Mouse (Mus musculus) liver, embryonic 15.5 days (tissue): ENCODE data around the gene Chd3. TPM values are rescaled to one million over a fixed set of nuclear protein-coding genes. Genes with fewer than 3 reads are reported as not detected.

Source experiments
- ATAC-seq: fragments of 200-750 bp; cut with Nextera tagmentation; 2 replicates; pipeline ENCODE4 v1.8.0; 2017; ENCODE audit warnings: moderate number of reproducible peaks, mild to moderate bottlenecking, moderate library complexity; ENCODE audit not compliant: insufficient read depth
- H3K27ac ChIP-seq: fragments of 300-500 bp; sonication (generic); replicated peaks from 2 replicates; pipeline ENCODE4 v1.5.1; 2015; ENCODE audit warnings: mild to moderate bottlenecking, inconsistent platforms
- H3K27me3 ChIP-seq: fragments of 300-500 bp; sonication (generic); 2 replicates; pipeline ENCODE4 v1.6.1; 2015; ENCODE audit warnings: mild to moderate bottlenecking, inconsistent platforms
- H3K36me3 ChIP-seq: fragments of 300-500 bp; sonication (generic); replicated peaks from 2 replicates; pipeline ENCODE4 v1.6.1; 2015; ENCODE audit warnings: moderate library complexity, mild to moderate bottlenecking, inconsistent platforms
- H3K4me1 ChIP-seq: fragments of 300-500 bp; sonication (generic); replicated peaks from 2 replicates; pipeline ENCODE4 v1.6.1; 2015; ENCODE audit warnings: inconsistent platforms
- H3K4me2 ChIP-seq: fragments of 300-500 bp; sonication (generic); 2 replicates; pipeline ENCODE4 v1.6.1; 2015; ENCODE audit warnings: moderate library complexity, mild to moderate bottlenecking, inconsistent platforms
- H3K4me3 ChIP-seq: fragments of 300-500 bp; sonication (generic); replicated peaks from 2 replicates; pipeline ENCODE4 v1.5.1; 2015; ENCODE audit warnings: mild to moderate bottlenecking, inconsistent platforms
- H3K9ac ChIP-seq: fragments of 300-500 bp; sonication (generic); 2 replicates; pipeline ENCODE4 v1.6.1; 2015; ENCODE audit warnings: moderate library complexity, mild to moderate bottlenecking, inconsistent platforms
- H3K9me3 ChIP-seq: fragments of 300-500 bp; sonication (generic); replicated peaks from 2 replicates; pipeline ENCODE4 v1.6.1; 2016; ENCODE audit warnings: inconsistent platforms
- WGBS: fragments of 180-500 bp; shearing (Covaris S2); methylation state at CpG from one replicate; pipeline ENCODE4 v1.1.7; 2015; ENCODE audit warnings: mixed read lengths; ENCODE audit not compliant: insufficient replicate concordance; 5-methylcytosine and 5-hydroxymethylcytosine counted together
- polyA plus RNA-seq: library from polyadenylated mRNA; unstranded; fragments of >200 nt; fragmentation: Nextera tagmentation; extraction: Ambion mirVana; gene quantifications from 2 replicates; pipeline ENCODE4 v1.2.1, GENCODE M21; 2015

The Chd3 gene
- polyA plus RNA-seq, 1 experiment from 2014 or later = 3.4 TPM

DNA sequence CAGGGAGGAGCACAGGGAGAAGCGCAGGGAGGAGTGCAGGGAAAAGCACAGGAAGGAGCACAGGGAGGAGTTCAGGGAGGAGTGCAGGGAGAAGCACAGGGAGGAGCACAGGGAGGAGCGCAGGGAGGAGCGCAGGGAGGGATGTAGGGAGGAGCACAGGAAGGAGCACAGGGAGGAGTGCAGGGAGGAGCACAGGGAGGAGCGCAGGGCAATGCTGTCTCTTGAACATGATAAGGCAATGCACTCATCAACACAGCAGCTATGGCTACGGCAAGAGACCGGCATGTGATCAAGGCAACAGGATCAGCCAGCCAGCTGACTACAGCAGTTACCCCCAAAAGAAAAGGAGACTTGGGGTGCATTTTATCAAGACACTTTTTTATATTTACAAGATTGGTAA lies 52.8 kb downstream of the Chd3 start:
- Histone ChIP-seq H3K4me1 (0 out of 2 replicates have a peak, but pooled peaks cover 3% of the 10 kb centered on the region), H3K27me3 (no peaks in the 10 kb centered on the region), H3K4me3 (no peak overlapping the region), H3K36me3 (peaks cover 58% of the 10 kb centered on the region), H3K4me2 (no peak overlapping the region), H3K9me3 (no peaks in the 10 kb centered on the region), H3K9ac (no peak overlapping the region), H3K27ac (no peak overlapping the region)
- ATAC-seq = no peak
- WGBS = 86% methylated on average over 6 of the region's 6 CpGs

GRCm38 (mm10) chr11:69311266-69311665 lies 57.9 kb downstream of the Chd3 start:
- peaks cover 69% of the 10 kb centered on the region for H3K36me3 ChIP-seq
- 0 out of 2 replicates have a peak, but pooled peaks cover under 1% of the 10 kb centered on the region for H3K4me1 ChIP-seq
- no peaks in the 10 kb centered on the region for H3K27me3 ChIP-seq
- ATAC-seq = no peak
- no peak overlapping the region for H3K4me3 ChIP-seq
- 88% methylated on average over 7 of the region's 7 CpGs for WGBS
- H3K4me2 ChIP-seq = no peak overlapping the region
- H3K27ac ChIP-seq = no peak overlapping the region
- H3K9me3 ChIP-seq = no peaks in the 10 kb centered on the region
- H3K9ac ChIP-seq = no peak overlapping the region

GRCm38 (mm10) chr11:69306039-69306438 lies 63.2 kb downstream of the Chd3 start:
- 64% methylated on average over 2 of the region's 2 CpGs for WGBS
- Histone ChIP-seq H3K36me3 (peaks cover 58% of the 10 kb centered on the region), H3K4me2 (no peak overlapping the region)

DNA sequence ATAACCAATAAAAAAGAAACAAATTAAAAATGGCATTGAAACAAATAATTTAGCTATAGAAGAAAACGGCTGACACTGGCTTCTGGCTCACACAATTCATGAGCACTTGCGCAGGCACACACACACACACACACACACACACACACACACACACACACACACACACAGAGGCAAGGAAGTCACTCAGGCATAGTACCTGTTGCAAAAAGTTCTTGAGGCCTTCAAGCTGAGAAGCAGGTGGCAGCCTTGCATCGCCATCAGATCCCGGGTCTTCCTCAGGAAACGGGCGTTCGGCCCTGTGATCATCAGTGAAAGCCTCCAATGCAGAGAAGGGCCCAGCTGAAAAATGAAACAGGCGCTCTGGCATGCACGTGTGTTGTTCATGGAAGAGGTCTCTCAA lies 63.9 kb downstream of the Chd3 start:
- Histone ChIP-seq H3K9me3 (no peaks in the 10 kb centered on the region), H3K4me1 (no peaks in the 10 kb centered on the region), H3K4me3 (no peak overlapping the region), H3K27ac (no peak overlapping the region), H3K4me2 (no peak overlapping the region), H3K9ac (no peak overlapping the region), H3K27me3 (no peaks in the 10 kb centered on the region), H3K36me3 (peaks cover 51% of the 10 kb centered on the region)
- ATAC-seq = no peak
- 84% methylated on average over 9 of the region's 9 CpGs for WGBS

More at GRCm38 (mm10) chr11:69306039-69306438, 63.2 kb downstream of the Chd3 start:
- Histone ChIP-seq H3K9ac (no peak overlapping the region), H3K4me3 (no peak overlapping the region), H3K27me3 (no peaks in the 10 kb centered on the region), H3K9me3 (no peaks in the 10 kb centered on the region), H3K4me1 (no peaks in the 10 kb centered on the region), H3K27ac (no peak overlapping the region)
- no peak for ATAC-seq

DNA sequence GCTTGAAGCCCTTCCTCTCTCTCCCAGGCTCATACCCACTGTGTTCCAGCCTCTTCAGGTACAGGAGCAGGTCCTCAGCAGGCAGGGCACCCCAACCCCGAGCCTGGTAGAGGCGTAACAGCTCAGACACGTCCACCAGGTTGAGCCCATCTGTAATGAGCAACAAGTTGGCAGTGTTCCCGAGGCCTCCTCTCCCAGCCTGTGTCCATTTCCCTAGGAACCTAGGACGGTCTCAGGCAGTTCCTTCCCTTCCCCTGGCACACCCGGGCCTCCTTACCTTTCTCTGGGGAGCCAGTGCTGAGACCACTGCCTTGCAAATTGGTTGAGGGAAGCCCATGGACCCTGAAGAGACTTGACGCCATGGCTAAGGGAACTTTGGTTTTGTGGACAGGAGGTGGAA lies 66.4 kb downstream of the Chd3 start:
- 62% methylated on average over 7 of the region's 7 CpGs for WGBS
- Histone ChIP-seq H3K9ac (no peak overlapping the region), H3K9me3 (no peaks in the 10 kb centered on the region), H3K27ac (no peak overlapping the region), H3K4me3 (no peak overlapping the region), H3K4me1 (no peaks in the 10 kb centered on the region), H3K4me2 (no peak overlapping the region), H3K27me3 (no peaks in the 10 kb centered on the region), H3K36me3 (peaks cover 35% of the 10 kb centered on the region)
- no peak for ATAC-seq

DNA sequence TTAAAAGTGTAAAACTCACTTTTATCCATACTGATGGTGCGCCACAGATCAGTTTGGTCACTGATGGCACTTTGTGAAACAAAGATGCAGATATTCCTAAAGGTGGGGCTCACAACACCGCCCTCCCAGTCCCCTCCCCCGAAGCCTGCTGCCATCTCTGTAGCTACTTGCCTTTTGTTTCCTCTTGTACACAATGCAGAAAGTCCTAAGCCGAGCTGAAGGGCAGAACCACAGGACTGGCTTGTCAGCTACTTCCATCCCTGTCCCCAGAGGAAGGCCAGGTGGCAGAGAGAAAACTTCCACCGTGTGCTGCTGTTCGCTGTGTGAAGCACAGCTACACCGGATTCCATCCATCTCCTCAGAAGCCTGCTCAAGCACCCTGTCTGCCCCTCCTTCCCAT lies 71.0 kb downstream of the Chd3 start:
- WGBS = 69% methylated on average over 7 of the region's 7 CpGs
- Histone ChIP-seq H3K36me3 (peaks cover 10% of the 10 kb centered on the region), H3K9me3 (no peaks in the 10 kb centered on the region), H3K9ac (no peak overlapping the region), H3K27me3 (no peaks in the 10 kb centered on the region), H3K4me1 (no peaks in the 10 kb centered on the region), H3K27ac (no peak overlapping the region), H3K4me3 (no peak overlapping the region), H3K4me2 (no peak overlapping the region)
- no peak for ATAC-seq

GRCm38 (mm10) chr11:69297799-69298198 lies 71.4 kb downstream of the Chd3 start:
- no peaks in the 10 kb centered on the region for H3K27me3 ChIP-seq
- no peaks in the 10 kb centered on the region for H3K9me3 ChIP-seq
- no peak overlapping the region for H3K9ac ChIP-seq
- 74% methylated on average over 2 of the region's 2 CpGs for WGBS
- peaks cover 10% of the 10 kb centered on the region for H3K36me3 ChIP-seq
- no peak for ATAC-seq
- no peaks in the 10 kb centered on the region for H3K4me1 ChIP-seq
- no peak overlapping the region for H3K27ac ChIP-seq
- no peak overlapping the region for H3K4me3 ChIP-seq
- H3K4me2 ChIP-seq = no peak overlapping the region

- H3K9me3 ChIP-seq = no peaks in the 10 kb centered on the region
- no peak overlapping the region for H3K9ac ChIP-seq
- WGBS = 56% methylated on average over 3 of the region's 3 CpGs
- no peak overlapping the region for H3K4me2 ChIP-seq
- H3K4me1 ChIP-seq = no peaks in the 10 kb centered on the region
- H3K36me3 ChIP-seq = peaks cover 5% of the 10 kb centered on the region
- H3K4me3 ChIP-seq = no peak overlapping the region
- no peak overlapping the region for H3K27ac ChIP-seq
- H3K27me3 ChIP-seq = no peaks in the 10 kb centered on the region
- ATAC-seq = no peak
Measured at GRCm38 (mm10) chr11:69295286-69295685, 73.9 kb downstream of the Chd3 start.

Other genes with a start within 250 kb of the Chd3 start
- 0.12 and 0.18 TPM in 2 replicates for gene Hes7, start 249.0 kb downstream of the Chd3 start, polyA plus RNA-seq
- 0.07 TPM in 1 of 2 replicates, not detected in the other for gene 9130213A22Rik, start 246.8 kb downstream of the Chd3 start, polyA plus RNA-seq
- 0.13 TPM in 1 of 2 replicates, not detected in the other for gene Aloxe3, start 243.5 kb downstream of the Chd3 start, polyA plus RNA-seq
- not detected in 2 replicates for gene Alox12b, start 212.4 kb downstream of the Chd3 start, polyA plus RNA-seq
- 0.05 and 0.06 TPM in 2 replicates for gene Alox8, start 171.6 kb downstream of the Chd3 start, polyA plus RNA-seq
- not detected in 2 replicates for gene Gucy2e, start 132.4 kb downstream of the Chd3 start, polyA plus RNA-seq
- 7.0 and 8.3 TPM in 2 replicates for gene Cntrob, start 45.6 kb downstream of the Chd3 start, polyA plus RNA-seq
- 74.8 and 77.7 TPM in 2 replicates for gene Trappc1, start 45.4 kb downstream of the Chd3 start, polyA plus RNA-seq
- 0.13 and 0.26 TPM in 2 replicates for gene Kcnab3, start 43.1 kb downstream of the Chd3 start, polyA plus RNA-seq
- 0.97 and 1.3 TPM in 2 replicates for gene Rnf227, start 28.9 kb downstream of the Chd3 start, polyA plus RNA-seq
- 77.2 and 88.0 TPM in 2 replicates for gene Naa38, start 26.1 kb upstream of the Chd3 start, polyA plus RNA-seq
- gene Cyb5d1, start 26.2 kb upstream of the Chd3 start, polyA plus RNA-seq = 9.6 and 11.0 TPM in 2 replicates
- 6.6 and 7.1 TPM in 2 replicates for gene Tmem88, start 28.8 kb upstream of the Chd3 start, polyA plus RNA-seq
- 4.0 TPM in 2 replicates for gene Kdm6b, start 44.3 kb upstream of the Chd3 start, polyA plus RNA-seq
- gene Dnah2, start 179.7 kb upstream of the Chd3 start, polyA plus RNA-seq = 0.07 and 0.20 TPM in 2 replicates
- gene Efnb3, start 190.8 kb upstream of the Chd3 start, polyA plus RNA-seq = 0.50 and 0.58 TPM in 2 replicates
- gene Wrap53, start 210.8 kb upstream of the Chd3 start, polyA plus RNA-seq = 15.9 and 16.9 TPM in 2 replicates
- 62.4 and 63.8 TPM in 2 replicates for gene Trp53, start 211.0 kb upstream of the Chd3 start, polyA plus RNA-seq
- 14.1 and 14.7 TPM in 2 replicates for gene Atp1b2, start 236.5 kb upstream of the Chd3 start, polyA plus RNA-seq
- gene Shbg, start 248.5 kb upstream of the Chd3 start, polyA plus RNA-seq = 26.6 and 27.2 TPM in 2 replicates